Mouse (Mus musculus) myocyte (in vitro differentiated cells): ENCODE data around the gene Elk4. TPM values are rescaled to one million over a fixed set of nuclear protein-coding genes. Genes with fewer than 3 reads are reported as not detected.

Source experiments
- H3K27me3 ChIP-seq: one replicate; pipeline ENCODE4 v1.6.1; 2011; ENCODE audit not compliant: control insufficient read depth, insufficient read depth, insufficient read length
- H3K36me3 ChIP-seq: one replicate; pipeline ENCODE4 v1.6.1; 2011; ENCODE audit not compliant: control insufficient read depth, insufficient read depth
- H3K4me2 ChIP-seq: one replicate; pipeline ENCODE4 v1.6.1; 2011; ENCODE audit warnings: low read depth, control low read depth
- H3K4me3 ChIP-seq: one replicate; pipeline ENCODE4 v1.5.1; 2011; ENCODE audit warnings: mild to moderate bottlenecking, control low read depth, moderate library complexity
- H3K79me2 ChIP-seq: one replicate; pipeline ENCODE4 v1.6.1; 2011; ENCODE audit not compliant: control insufficient read depth, insufficient read depth
- H3ac ChIP-seq: one replicate; pipeline ENCODE4 v1.6.1; 2011; ENCODE audit not compliant: control insufficient read depth, insufficient read length
- CEBPB ChIP-seq: IDR thresholded peaks from 2 replicates; pipeline ENCODE4 v1.6.1; 2011; ENCODE audit warnings: mild to moderate bottlenecking, moderate library complexity; ENCODE audit not compliant: poor library complexity, insufficient read depth, severe bottlenecking
- E2F4 ChIP-seq: IDR thresholded peaks from one replicate; pipeline ENCODE4 v1.6.1; 2011; ENCODE audit warnings: mild to moderate bottlenecking, control low read depth, moderate library complexity; ENCODE audit not compliant: insufficient read depth
- MAX ChIP-seq: IDR thresholded peaks from one replicate; pipeline ENCODE4 v1.6.1; 2011; ENCODE audit warnings: low read depth, mild to moderate bottlenecking, control low read depth
- MYOD1 ChIP-seq, 3 experiments: IDR thresholded peaks; one replicate each; pipeline ENCODE4 v1.6.1; 2011; ENCODE audit warnings: control low read depth in 2 of 3, low read depth in 2 of 3, mild to moderate bottlenecking in 2 of 3, moderate library complexity in 1 of 3; ENCODE audit not compliant: insufficient read length in 2 of 3, control insufficient read depth in 1 of 3
- MYOG ChIP-seq, 3 experiments: IDR thresholded peaks; one replicate each; pipeline ENCODE4 v1.6.1; 2011; ENCODE audit warnings: control low read depth in 2 of 3, low read depth in 2 of 3, mild to moderate bottlenecking in 2 of 3; ENCODE audit not compliant: insufficient read length in 2 of 3, control insufficient read depth in 1 of 3, insufficient read depth in 1 of 3
- POLR2A ChIP-seq: IDR thresholded peaks from one replicate; pipeline ENCODE4 v1.6.1; 2011; ENCODE audit warnings: low read depth, mild to moderate bottlenecking, control low read depth, moderate library complexity; ENCODE audit not compliant: insufficient read length
- POLR2AphosphoS2 ChIP-seq: IDR thresholded peaks from one replicate; pipeline ENCODE4 v1.6.1; 2011; ENCODE audit warnings: low read depth, control low read depth; ENCODE audit not compliant: insufficient read length
- REST ChIP-seq: IDR thresholded peaks from one replicate; pipeline ENCODE4 v1.6.1; 2011; ENCODE audit warnings: mild to moderate bottlenecking, control low read depth, moderate library complexity; ENCODE audit not compliant: insufficient read depth, insufficient read length
- SRF ChIP-seq: IDR thresholded peaks from one replicate; pipeline ENCODE4 v1.6.1; 2011; ENCODE audit warnings: low read depth; ENCODE audit not compliant: control insufficient read depth, insufficient read length
- TCF12 ChIP-seq: IDR thresholded peaks from one replicate; pipeline ENCODE4 v1.6.1; 2011; ENCODE audit warnings: mild to moderate bottlenecking, control low read depth; ENCODE audit not compliant: poor library complexity, insufficient read depth, severe bottlenecking
- TCF3 ChIP-seq: IDR thresholded peaks from one replicate; pipeline ENCODE4 v1.6.1; 2011; ENCODE audit warnings: low read depth, control low read depth; ENCODE audit not compliant: insufficient read length
- USF1 ChIP-seq: IDR thresholded peaks from one replicate; pipeline ENCODE4 v1.6.1; 2011; ENCODE audit warnings: low read depth, mild to moderate bottlenecking, control low read depth, moderate library complexity
- polyA plus RNA-seq: library from polyadenylated mRNA; unstranded; fragments of >200 nt; fragmentation: generic; extraction: Trizol; gene quantifications from one replicate; pipeline ENCODE4 v1.2.1, GENCODE M21; 2012; ENCODE audit warnings: missing spikeins

The Elk4 gene
- polyA plus RNA-seq, 1 experiment, result 12.4 TPM

DNA sequence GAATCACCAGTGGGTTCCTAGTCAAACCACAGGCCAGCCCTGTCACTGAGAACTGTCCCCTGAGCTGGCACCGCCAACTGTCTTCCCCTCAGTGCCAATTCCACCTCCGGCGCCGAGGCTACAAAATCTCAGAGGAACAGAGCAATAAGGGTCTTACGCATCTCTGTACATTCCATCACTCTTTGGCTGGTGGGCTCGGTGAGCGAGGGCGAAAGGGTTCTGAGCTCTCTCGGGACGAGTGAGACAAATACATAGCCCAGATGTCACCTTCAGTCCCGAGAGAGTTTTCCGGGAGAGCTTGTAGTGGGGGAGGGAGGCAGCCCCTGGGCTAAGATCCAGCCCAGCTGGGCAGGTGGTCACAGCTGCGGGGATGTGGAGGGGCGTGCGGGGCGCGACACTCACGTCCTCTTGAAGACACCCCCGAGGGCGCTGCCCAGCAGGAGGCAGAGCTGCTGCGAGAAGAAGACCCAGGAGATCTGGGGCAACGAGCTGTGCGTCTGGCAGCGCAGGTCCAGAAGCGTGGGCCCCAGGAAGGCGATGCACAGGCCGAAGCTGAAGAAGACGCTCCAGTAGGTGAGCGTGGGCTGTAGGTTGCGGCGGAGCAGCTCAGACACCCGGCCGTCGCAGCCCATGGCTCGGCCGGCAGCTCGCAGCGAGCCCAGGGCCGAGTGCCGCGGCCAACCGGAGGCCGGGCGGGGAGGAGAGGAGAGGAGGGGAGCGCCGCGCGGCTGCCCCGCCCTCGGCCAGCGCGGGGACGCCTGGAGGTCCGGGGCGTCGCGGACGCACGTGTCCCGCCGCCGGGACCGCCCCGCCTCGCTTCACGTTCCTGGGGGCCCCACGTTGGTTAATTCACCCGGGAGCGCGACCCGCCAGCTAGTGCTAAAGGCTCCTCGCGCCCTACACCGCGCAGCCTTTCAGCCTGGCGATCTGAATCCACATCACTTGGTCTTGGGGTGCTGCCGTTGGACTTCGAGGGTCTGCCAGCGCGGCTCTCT is 60.2 kb downstream of the Elk4 start, which contains the start of gene Mfsd4a:
TSS of gene Mfsd4a (minus strand) at position 802 of the 995 bp plus-strand sequence.
- TF ChIP-seq REST (no peak), MYOG (IDR thresholded peaks at IDR 0.05; ENCODE audit: control insufficient read depth in 1 of 3, insufficient read depth in 1 of 3, insufficient read length in 2 of 3, low read depth in 2 of 3) (no peak), CEBPB (no peak), MAX (no peak), SRF (no peak), MYOD1 (IDR thresholded peaks at IDR 0.05; ENCODE audit: control insufficient read depth in 1 of 3, insufficient read length in 2 of 3, low read depth in 2 of 3) (no peak), TCF12 (no peak), POLR2AphosphoS2 (no peak), E2F4 (no peak), POLR2A (no peak), TCF3 (no peak), USF1 (no peak)
- no peak within 1 kb of the TSS for H3ac ChIP-seq
- no peak within 1 kb of the TSS for H3K4me3 ChIP-seq
- H3K27me3 ChIP-seq, result peaks cover 48% of the 10 kb centered on the region
- H3K4me2 ChIP-seq, result peak within 1 kb of the TSS; percentile 64
- no peaks in the 10 kb centered on the region for H3K36me3 ChIP-seq
- H3K79me2 ChIP-seq, result no peaks in the 10 kb centered on the region

DNA sequence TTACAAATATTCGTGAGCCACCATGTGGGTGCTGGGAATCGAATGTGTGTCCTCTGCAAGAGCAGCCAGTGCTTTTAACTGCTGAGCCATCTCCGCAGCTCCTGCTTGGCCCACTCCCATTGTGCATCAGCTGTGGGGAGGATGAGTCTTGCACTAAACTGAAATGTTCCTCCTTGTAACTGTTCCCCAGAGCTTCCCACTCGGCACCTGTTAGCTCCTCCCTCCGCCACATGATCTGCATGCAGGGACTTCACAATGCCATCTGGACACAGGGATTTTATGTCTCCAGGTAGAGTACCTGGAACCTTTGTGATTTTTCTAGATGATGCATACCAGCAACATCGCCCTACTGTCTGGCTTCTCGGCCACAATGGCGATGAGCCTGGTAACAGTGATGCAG is 62.0 kb downstream of the Elk4 start:
- no peak for TF ChIP-seq MYOD1 (IDR thresholded peaks at IDR 0.05; ENCODE audit: control insufficient read depth in 1 of 3, insufficient read length in 2 of 3, low read depth in 2 of 3)
- TF ChIP-seq USF1, result no peak
- TF ChIP-seq TCF12, result no peak
- no peak for TF ChIP-seq E2F4
- TF ChIP-seq MYOG (IDR thresholded peaks at IDR 0.05; ENCODE audit: control insufficient read depth in 1 of 3, insufficient read depth in 1 of 3, insufficient read length in 2 of 3, low read depth in 2 of 3), result no peak
- no peak for TF ChIP-seq REST
- TF ChIP-seq POLR2AphosphoS2, result no peak
- no peak for TF ChIP-seq MAX
- TF ChIP-seq POLR2A, result no peak
- no peak for TF ChIP-seq TCF3

DNA sequence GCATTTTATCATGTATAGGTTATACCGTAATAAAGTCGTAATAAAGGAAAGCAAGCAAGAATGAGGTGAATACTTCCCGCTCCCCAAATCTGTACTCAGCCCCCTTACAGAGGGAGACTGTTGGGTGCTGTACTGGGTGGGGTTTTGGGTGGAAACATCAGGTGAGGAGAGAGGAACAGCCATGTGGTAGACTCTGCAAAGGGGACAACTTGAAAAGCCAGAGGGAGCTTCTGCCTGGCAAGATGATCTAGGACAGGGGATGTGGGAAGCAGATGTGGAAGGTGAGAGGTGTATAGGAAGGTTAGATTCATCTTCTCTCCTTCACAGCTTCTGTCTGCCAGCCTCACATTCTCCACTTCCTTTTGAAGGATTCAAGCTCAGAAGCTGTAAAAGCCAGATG is 63.3 kb downstream of the Elk4 start:
- Histone ChIP-seq H3K4me3 (no peak overlapping the region), H3K4me2 (no peak overlapping the region), H3K27me3 (peaks cover 41% of the 10 kb centered on the region), H3K79me2 (no peaks in the 10 kb centered on the region), H3ac (no peak overlapping the region), H3K36me3 (no peaks in the 10 kb centered on the region)
- no peak for TF ChIP-seq CEBPB
- TF ChIP-seq USF1, result no peak
- no peak for TF ChIP-seq SRF
- TF ChIP-seq E2F4, result no peak

More for the DNA sequence above, 62.0 kb downstream of the Elk4 start:
- Histone ChIP-seq H3K79me2 (no peaks in the 10 kb centered on the region), H3K36me3 (no peaks in the 10 kb centered on the region), H3ac (no peak overlapping the region), H3K4me2 (no peak overlapping the region), H3K27me3 (peaks cover 44% of the 10 kb centered on the region), H3K4me3 (no peak overlapping the region)

DNA sequence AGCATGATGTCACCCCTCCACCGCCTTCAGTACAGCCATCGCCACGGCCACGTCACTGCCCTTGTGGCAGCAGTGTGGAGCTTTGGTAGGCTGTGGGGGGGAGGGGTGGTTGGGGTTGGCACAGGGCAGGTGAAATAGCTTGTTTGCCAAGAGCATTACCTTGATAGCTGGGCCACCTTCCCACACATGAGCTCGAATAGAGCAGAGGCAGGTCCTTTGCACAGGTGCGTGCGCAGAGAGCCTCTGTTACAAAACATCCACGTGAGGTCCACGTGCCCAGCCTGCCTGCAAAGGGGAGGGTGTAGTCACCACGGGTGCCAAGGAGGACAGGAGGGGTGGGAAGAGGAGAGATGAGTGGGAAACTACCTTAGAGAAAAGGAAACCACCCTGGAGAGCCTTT is 68.2 kb downstream of the Elk4 start:
- Histone ChIP-seq H3K4me2 (no peak overlapping the region), H3K79me2 (no peaks in the 10 kb centered on the region), H3K27me3 (peaks cover 17% of the 10 kb centered on the region), H3ac (no peak overlapping the region), H3K4me3 (no peak overlapping the region), H3K36me3 (no peaks in the 10 kb centered on the region)
- TF ChIP-seq TCF12, result no peak
- no peak for TF ChIP-seq SRF
- TF ChIP-seq MYOD1 (IDR thresholded peaks at IDR 0.05; ENCODE audit: control insufficient read depth in 1 of 3, insufficient read length in 2 of 3, low read depth in 2 of 3), result no peak
- no peak for TF ChIP-seq USF1
- TF ChIP-seq CEBPB, result no peak
- TF ChIP-seq E2F4, result no peak
- no peak for TF ChIP-seq POLR2AphosphoS2
- no peak for TF ChIP-seq MYOG (IDR thresholded peaks at IDR 0.05; ENCODE audit: control insufficient read depth in 1 of 3, insufficient read depth in 1 of 3, insufficient read length in 2 of 3, low read depth in 2 of 3)
- no peak for TF ChIP-seq POLR2A
- TF ChIP-seq TCF3, result no peak
- TF ChIP-seq REST, result no peak
- no peak for TF ChIP-seq MAX

DNA sequence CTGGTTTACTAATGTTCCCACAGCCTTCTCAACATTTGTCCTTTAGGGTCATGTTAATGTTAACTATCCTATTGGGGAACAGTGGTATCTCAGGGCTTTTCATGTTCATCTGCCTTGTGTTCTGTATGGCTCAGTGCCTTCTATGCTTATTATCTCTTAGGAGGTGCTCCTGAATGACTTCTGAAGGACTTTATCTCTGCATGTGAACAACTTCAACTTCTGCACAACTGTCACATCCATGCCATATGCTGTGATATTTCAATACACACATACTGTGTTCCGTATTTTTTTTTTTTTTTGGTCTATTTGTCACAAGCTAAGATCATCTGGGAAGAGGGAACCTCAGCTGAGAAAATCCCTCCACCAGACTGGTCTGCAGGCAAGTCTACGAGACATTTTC is 71.0 kb downstream of the Elk4 start:
- H3ac ChIP-seq, result no peak overlapping the region
- TF ChIP-seq MYOG (IDR thresholded peaks at IDR 0.05; ENCODE audit: control insufficient read depth in 1 of 3, insufficient read depth in 1 of 3, insufficient read length in 2 of 3, low read depth in 2 of 3), result no peak
- TF ChIP-seq SRF, result no peak
- no peak for TF ChIP-seq TCF3
- TF ChIP-seq MAX, result no peak
- no peak for TF ChIP-seq POLR2A
- no peak for TF ChIP-seq USF1
- TF ChIP-seq MYOD1 (IDR thresholded peaks at IDR 0.05; ENCODE audit: control insufficient read depth in 1 of 3, insufficient read length in 2 of 3, low read depth in 2 of 3), result no peak
- TF ChIP-seq POLR2AphosphoS2, result no peak
- TF ChIP-seq TCF12, result no peak
- TF ChIP-seq E2F4, result no peak
- no peak for TF ChIP-seq REST
- TF ChIP-seq CEBPB, result no peak
- H3K4me3 ChIP-seq, result no peak overlapping the region
- peaks cover 17% of the 10 kb centered on the region for H3K27me3 ChIP-seq
- H3K4me2 ChIP-seq, result no peak overlapping the region
- no peaks in the 10 kb centered on the region for H3K79me2 ChIP-seq
- H3K36me3 ChIP-seq, result no peaks in the 10 kb centered on the region
